Mouse (Mus musculus) gastrocnemius, adult 8-10 months (tissue): ENCODE results near the gene Pltp. TPM values are rescaled to one million over a fixed set of nuclear protein-coding genes. Genes with fewer than 3 reads are reported as not detected.
A peak's percentile ranks its signal among the peaks of the same experiment; 100 is the strongest.

Experiments used
- DNase-seq, 2 experiments: peaks; one replicate each; pipeline ENCODE4 v3.0.0; 2022; ENCODE audit warnings: low spot score in 2 of 2
- total RNA-seq, 4 experiments: library from RNA; stranded (reverse); gene quantifications; 2 replicates each; pipeline ENCODE4 v1.2.4; 2022

Gene Pltp
- 10 to 100 TPM in 2 of 4 experiments, 1 to 10 TPM in 2; 8.0 to 19.5 (median 11.9) TPM for total RNA-seq

GRCm38 (mm10) chr2:164857101-164857821, at the start of gene Pltp:
Gene Pltp, minus strand, starts transcription at chr2:164857711.
- DNase-seq: peak in 1 of 2 experiments; percentile 35

GRCm38 (mm10) chr2:164906071-164906470, 48.6 kb upstream of the Pltp start:
- DNase-seq: no peak

GRCm38 (mm10) chr2:164903496-164903895, 46.0 kb upstream of the Pltp start:
- DNase-seq: no peak

GRCm38 (mm10) chr2:164901380-164901779, 43.9 kb upstream of the Pltp start:
- DNase-seq: peak in 1 of 2 experiments; percentile 42

DNA sequence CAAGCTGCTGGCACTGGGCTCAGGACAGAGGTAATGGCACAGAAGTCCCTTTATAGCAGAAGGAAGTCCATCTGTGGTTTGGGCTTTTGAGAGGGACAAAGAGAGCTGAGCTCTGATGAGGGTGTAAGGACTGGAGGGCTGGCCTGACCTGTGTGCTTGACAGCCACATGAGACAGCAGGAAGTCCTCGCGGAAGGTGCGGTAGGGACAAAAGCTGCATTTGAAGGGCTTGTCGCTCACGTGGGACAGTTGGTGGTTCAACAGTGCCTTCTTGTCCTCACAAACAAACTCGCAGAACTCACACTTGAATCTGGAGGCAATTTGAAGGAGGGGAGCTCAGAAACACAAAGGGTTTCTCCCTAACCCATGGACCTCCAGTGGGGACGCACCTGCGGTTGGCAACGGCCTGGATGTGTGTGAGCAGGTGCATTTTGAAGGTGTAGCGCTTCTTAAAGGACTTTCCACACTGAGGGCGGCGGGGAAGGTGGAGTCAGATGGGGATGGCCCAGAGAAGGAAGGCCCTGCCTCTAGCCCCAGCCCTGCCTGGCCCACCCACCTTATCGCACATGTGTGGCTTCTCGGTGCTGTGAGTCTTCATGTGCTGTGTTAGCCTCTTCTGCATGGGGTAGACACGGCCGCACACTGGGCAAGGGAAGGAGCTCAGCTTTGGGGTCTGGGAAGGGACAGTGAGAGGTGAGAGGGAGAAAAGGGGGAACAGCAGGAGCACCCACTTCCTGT, 42.4 kb upstream of the Pltp start:
- DNase-seq: no peak

DNA sequence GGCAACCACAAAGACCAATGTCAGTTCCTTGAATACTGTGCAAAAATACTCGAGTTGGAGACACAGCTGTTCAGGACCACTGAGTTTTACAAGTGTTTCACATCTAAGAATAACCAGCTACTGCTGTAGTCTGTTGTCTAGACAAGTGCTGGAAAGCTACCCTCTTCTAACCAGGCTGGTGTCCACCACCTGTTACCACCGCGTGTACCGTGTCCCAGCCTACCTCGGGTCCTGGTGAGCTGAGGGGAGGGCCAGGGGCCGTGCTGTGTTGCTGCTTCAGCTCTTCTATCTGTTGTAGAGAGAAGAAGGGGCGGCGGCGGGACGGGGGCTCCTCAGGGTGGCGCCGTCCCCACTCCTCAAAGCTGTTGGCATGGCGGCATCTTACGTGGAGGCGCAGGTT, 41.5 kb upstream of the Pltp start:
- DNase-seq: no peak

GRCm38 (mm10) chr2:164898008-164898407, 40.5 kb upstream of the Pltp start:
- no peak for DNase-seq

DNA sequence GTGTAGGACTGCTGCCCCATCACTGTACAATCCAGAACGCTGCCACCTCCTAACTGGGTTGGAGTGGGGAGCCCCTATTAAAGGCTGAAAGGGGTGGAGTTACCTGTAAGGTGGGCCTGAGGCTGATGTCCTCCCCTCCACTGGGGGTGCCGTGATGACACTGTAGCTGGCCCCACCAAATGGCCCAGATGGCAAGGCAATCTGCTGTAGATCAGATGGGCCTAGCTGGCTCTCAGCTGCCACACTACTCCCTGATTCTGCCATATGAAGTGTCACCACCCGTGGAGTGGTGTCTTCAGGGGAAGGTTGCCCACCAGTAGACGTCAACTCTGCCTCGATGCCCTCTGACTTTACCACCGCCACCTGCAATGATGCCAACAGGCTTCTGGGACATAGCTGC, 38.4 kb upstream of the Pltp start:
- no peak for DNase-seq

- no peak for DNase-seq
Observed at GRCm38 (mm10) chr2:164894644-164895043, 37.1 kb upstream of the Pltp start.

DNA sequence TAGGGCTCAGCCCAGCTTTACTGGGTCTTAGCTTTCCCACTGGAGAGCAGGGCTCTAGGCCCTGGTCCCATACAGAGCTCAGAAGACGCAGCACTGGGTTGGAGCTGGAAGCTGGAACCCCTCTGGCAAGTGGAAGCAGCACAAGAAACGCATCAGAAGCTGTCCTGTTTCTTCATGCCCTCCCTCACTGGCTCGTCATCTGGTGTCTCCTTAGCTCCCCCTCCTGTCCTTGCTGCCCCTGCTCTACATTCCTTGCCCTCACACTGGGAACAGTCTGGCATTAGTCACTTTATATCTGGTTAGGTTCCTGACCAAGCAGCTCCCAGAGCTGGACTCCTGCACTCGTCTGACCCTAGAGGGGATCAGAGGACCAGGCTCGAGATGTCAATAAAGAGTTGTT, 36.5 kb upstream of the Pltp start:
- DNase-seq: no peak

DNA sequence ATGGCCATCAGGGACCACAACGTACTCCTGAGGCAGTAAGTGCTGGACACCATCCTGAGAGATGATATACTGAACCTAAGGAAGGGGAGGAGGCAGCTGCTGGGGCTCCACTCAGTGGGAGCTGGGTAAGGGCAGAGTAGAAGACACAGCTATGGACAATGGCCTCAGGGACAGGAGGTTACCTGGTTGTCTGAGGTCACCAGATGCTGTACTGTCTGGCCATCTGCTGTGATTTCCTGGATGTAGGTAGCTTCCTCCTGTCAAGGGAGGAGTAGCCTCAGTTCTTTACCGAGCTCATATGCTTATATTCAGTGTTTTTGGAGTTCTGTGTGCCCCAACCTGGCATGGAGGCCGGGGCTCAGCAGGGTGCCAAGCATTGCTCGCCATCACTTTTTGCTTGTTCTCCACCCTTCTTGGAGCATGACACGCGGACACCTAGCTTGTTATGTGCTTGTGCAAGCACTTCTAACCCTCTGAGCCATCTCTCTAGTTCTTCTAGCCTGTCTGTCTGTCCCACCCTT, 35.2 kb upstream of the Pltp start:
- DNase-seq: no peak

DNA sequence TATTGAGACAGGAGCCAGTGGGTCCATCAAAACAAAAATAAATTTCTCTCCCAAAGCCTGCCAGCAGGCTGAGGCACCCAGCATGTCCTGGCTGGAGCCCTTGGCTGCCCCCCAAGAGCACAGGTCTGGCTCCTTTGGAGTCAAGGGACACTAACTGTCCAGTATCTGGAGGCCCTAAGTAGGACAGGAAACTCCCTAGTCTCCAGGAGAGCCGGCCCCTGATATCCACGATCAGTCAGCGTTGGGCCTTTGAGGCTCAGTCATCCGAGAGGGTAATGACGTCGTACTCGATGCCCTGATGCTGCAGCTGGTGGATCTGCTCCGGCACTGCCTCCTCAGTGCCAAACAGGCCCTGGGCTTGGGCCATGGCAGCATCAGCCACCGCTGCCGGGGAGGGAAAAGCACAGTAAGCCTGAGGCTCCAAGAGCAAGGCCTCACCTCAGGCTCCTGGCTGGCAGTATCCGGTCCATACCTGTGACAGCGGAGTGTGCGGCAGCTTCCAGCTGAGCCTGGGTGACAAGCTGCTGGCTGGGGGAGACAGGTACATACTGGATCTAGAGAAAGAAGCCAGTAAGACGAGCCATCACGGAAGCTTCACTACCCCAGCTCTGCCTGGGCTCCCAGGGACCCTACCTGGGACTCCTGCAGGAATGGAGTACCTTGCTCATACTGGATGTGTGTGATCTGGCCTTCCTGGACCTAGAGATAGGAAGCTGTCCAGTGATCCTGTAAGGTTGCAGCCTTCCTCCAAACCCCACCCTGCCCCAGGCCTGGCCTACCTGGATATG, 34.6 kb upstream of the Pltp start:
- peak; percentile 72 to 80 for DNase-seq

- DNase-seq: no peak
Observed at GRCm38 (mm10) chr2:164891056-164891834, 33.7 kb upstream of the Pltp start.

GRCm38 (mm10) chr2:164890411-164891049, 33.0 kb upstream of the Pltp start:
- DNase-seq: no peak

DNA sequence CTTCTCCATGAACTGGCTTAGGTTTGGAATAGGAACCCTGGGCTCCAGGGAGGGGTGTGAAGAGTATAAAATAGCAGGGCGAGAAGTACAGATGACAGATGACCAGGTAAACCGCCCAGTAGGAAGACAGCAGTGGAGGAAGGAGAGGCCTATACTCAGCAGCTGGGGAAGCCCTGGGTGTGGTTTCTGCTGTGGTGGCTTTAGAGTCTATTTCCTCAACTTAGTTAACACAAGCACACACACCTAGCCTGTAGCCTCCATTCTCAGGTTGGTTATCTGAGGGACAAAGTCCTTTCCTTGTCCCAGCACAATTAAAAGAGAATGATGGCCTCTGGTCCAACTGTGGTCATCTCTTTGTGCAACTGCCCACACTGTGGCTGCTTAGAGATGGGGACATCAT, 32.4 kb upstream of the Pltp start:
- DNase-seq: no peak

DNA sequence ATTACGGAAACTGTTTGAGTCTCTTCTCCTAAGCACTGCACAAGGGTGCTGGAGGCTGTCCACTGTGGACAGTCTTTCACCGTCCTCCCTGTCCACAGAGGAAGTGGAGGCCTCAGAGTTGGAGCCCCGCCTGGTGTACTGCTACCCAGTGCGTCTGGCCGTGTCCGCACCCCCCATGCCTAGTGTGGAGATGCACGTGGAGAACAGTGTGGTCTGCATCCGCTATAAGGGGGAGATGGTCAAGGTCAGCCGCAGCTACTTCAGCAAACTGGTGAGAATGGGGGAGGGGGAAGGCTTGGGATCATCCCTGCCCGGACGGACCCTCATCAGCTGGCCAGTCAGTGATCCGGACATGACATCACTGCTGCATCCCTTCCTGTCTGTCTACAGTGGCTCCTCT, 31.5 kb upstream of the Pltp start:
- no peak for DNase-seq

DNA sequence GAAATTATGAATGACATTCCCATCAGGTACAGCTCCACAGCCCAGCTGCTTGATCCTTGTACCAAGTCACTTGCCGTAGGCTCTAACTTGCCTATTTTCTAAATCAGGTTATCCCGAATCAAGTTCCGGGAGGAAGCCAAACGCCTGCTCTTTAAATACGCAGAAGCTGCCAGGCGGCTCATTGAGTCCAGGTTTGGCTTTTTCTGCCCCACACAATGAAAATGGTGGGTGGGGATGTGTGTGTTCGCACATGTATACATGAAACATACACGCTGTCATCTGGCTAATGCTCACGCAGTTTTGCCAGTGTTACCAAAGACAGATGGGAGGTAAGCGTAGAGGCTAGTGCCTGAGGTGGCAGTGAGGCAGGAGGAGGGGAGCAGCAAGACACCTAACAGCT, 29.1 kb upstream of the Pltp start:
- no peak for DNase-seq

- DNase-seq: peak in 1 of 2 experiments; percentile 67
Observed at GRCm38 (mm10) chr2:164885788-164886187, 28.3 kb upstream of the Pltp start.

GRCm38 (mm10) chr2:164882619-164883018, 25.1 kb upstream of the Pltp start:
- no peak for DNase-seq

GRCm38 (mm10) chr2:164879568-164880277, 22.2 kb upstream of the Pltp start:
- peak; percentile 87 to 89 for DNase-seq
